Mouse (Mus musculus) spleen, adult 2 months (tissue): Measurements from ENCODE around the gene Tsc2.

ENCODE experiments used
- CTCF ChIP-seq: fragments of 200-500 bp; IDR thresholded peaks from 2 replicates; pipeline ENCODE4 v1.5.1; 2011; ENCODE audit warnings: mild to moderate bottlenecking, inconsistent platforms; ENCODE audit not compliant: insufficient read depth, insufficient read length, insufficient replicate concordance; ENCODE audit errors: extremely low read depth
- POLR2A ChIP-seq: fragments of 200-500 bp; IDR thresholded peaks from 2 replicates; pipeline ENCODE4 v1.6.1; 2011; ENCODE audit warnings: low read depth, low read length, inconsistent platforms

DNA sequence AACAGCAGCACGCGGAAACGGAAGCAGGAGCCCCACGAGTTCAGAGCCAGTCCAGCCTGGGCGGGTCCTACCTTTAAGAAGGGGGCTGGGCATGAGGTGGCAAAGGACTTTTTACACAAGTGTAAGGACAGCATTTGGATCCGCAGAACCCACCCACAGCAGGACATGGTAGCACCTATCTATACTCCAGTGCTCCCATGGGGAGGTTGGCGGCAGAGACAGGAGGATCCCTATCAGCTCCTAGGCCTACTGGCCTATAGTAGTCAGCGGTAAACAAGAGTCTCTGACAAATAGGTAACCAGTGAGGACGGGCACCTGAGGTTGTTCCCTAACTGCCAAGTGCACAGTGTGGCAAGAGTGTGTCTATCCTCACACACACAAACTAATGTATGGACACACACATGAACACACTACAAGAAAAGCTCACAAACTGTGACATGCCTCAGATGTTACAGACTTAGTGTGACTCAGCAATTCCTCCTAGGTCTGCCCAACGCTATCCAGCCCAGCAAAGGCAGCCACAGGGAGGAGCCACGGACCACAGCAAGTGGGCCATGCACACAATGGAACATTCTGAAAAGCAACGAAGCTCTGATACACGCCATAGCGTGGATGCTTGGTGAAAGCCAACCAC, 14.8 kb downstream of the Tsc2 start:
- TF ChIP-seq POLR2A (no peak), CTCF (no peak)
